Mouse (Mus musculus) right cerebral cortex, postnatal 14 days (tissue): ENCODE data around the gene Myzap.

Experiments
- DNase-seq: peaks from one replicate; pipeline ENCODE4 v3.0.0; 2022

The Myzap gene

DNA sequence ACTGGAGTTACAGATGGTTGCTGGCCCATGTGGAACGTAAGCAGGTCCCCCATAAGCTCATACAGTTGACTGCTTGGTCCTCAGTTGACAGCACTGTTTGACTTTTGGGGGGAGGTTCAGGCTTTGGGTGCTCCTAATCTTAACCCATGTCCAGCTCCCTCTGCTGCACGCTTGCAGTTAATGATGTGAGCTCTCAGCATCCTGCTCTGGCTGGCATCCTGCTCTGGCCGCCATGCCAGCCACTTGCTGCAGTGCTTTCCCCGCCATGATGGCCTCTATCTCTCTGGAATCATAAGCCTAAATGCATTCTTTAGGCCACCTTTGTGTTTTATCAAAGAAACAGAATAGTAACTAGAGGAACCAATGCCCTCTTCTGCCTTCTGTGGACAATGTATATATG is 116.6 kb downstream of the Myzap start:
- DNase-seq = no peak

DNA sequence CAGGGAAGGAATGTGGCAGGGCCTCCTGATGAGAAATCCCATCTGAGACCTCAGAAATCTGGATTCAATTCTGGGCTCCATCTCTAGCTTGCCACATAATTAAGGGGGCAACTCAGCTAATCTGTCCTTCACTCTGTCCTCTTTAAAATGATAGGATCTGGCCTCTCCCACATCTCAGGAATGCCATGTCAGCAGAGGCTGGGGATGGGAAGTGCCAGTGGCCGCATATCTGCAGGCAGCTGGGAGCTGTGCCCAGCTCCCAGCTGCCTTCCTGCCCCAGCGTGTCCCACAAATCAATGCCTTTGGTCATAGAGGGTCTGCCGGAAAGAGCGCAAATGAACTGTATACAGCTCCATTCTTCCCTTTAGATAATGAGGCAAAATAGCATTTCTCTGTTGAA is 124.7 kb downstream of the Myzap start:
- no peak for DNase-seq

DNA sequence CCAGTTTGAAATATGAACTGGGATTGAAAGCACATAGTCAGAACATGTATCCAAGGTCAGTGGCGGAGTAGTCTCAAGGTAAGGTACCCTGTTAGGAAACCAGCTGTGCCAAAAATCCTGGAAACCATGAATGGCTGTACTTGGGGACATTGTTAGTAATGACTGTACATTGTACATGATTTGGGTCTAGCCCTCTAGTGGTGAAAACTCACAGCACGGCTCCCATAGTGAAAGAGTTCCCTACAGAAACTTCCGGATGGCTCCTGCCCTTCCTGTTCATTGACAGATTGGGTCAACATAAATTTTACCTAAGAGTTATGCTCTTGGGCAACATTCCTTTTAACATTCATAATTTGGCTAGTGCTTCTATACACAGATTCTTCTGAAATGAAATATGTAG is 126.0 kb downstream of the Myzap start:
- DNase-seq = peak; percentile 17

DNA sequence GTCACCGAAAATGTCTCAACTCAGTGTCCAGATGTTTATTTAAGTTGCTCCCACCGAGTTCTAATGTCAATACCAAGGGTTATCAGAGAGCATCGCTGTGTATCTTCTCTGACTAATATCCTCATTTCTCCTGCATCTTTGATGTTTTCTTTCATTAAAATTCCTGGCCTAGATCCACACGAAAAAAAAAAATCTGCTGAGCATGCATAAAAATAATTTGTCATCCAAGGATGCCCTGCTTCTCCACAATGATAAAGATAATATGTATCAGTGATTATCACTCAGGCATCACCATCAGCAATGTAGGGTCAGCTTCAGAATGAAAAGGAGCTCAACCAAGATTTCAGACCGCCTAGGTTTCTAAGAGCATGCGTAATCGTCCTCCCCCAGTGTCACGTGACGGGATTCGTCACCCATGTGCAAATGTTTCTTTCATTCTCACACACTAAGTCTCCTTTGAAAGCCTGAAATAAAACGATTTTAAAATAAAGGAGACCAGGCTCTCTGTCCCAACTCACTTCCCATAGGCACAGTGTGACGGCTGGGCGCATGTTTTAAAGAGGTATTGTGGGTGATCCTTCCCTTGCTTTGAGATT is 129.0 kb downstream of the Myzap start:
- no peak for DNase-seq

DNA sequence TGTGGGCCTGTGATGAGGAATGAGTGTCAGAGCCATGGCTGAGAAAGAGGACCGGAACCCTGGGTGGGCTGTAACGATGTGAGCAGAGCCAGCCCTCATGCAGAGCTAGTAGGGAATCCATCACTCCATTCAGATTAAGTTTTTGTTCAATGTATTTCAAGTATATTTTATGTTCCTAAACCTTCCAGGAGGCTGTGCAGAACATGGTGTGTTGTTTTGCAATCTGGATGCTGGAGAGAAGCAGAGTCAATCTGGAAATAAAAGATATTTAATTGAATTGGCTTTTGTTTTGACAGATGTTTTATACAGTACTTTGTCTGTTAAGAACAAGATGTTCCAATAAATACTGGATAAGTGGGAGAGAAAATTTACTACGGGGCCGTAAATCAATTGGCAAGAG is 135.4 kb downstream of the Myzap start:
- DNase-seq = no peak
